Mouse (Mus musculus): ENCODE measurements around the gene 4933415F23Rik. TPM values are rescaled to one million over a fixed set of nuclear protein-coding genes. Genes with fewer than 3 reads are reported as not detected.
A peak's percentile ranks its signal among the peaks of the same experiment; 100 is the strongest.

4933415F23Rik gene
- total RNA-seq (2017), result not detected in 2 replicates

DNA sequence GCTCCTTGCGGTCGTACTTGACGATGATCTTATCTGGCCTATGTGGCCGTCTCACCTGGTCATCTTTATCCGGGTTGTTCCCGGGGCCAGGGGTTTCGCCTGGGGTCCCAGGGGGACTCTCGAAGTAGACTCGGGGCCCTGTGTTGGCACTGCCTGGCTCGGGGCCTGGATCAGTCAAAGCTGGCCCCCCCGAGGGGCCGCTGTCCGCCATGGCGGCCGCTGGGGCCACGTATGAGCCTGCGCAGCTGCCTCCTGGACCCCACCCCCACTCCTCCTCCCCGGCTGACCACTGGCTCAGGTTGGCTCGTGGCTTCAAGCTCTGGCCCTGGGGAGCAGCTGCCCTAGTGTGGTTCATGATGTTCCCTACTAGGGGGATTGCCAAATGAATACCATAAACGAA lies at the start of gene 4933415F23Rik:
TSS of gene 4933415F23Rik (minus strand) at position 233 of the 400 bp plus-strand sequence.
- no peak for ATAC-seq (replicated peaks; ENCODE audit: low read depth, poor library complexity, severe bottlenecking)

DNA sequence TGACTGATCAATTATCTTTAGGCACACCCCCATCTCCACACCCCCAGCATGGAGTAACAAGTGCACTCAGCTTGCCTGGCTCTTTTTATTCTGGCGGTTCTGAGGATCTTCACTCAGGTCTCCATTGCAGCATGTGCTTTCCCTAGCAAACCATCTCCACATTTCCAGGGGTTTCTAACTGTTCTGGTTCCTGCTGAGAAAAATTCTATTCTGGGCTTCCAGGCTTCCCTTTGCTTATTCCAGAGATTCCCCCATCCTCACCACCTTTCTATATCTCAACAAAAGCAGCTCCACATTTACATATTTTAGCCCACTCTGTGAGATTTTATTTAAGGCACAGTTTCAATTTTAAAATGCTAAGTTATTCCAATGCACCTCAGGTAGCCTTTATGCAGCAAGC lies 49.7 kb upstream of the 4933415F23Rik start:
- no peak for ATAC-seq (replicated peaks; ENCODE audit: low read depth, poor library complexity, severe bottlenecking)

DNA sequence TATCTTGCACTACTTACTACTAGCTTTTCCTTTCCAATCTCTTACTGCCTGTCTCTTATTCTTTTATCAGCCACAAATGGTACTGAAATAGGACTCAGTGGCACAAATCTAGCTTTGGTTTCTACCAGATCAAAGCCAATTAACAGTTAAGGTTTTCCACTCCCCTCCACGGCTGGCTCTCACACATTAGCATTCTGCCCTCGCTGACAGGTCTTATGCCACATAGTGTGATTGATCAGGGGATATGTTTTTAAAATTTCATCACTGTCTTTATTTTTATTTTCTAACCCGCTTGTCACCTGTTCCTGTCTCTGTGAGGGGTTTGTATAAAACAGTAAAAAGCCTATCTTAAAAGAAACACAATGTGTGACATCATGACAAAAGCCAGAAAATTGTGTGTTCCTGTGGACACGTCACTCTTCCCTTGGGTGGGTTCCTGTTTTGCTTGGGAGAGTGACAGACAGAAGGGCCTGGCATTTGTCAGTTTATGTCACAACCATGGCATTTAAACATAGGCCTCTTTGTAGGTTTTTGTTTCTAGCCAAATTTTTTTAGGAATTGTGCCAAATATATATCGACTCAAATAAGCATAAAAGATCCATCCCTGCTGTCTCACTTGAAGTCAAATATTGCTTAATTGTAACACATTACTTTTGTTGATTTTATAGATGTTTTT lies 44.3 kb upstream of the 4933415F23Rik start:
- ATAC-seq (replicated peaks; ENCODE audit: low read depth, poor library complexity, severe bottlenecking), result no peak

DNA sequence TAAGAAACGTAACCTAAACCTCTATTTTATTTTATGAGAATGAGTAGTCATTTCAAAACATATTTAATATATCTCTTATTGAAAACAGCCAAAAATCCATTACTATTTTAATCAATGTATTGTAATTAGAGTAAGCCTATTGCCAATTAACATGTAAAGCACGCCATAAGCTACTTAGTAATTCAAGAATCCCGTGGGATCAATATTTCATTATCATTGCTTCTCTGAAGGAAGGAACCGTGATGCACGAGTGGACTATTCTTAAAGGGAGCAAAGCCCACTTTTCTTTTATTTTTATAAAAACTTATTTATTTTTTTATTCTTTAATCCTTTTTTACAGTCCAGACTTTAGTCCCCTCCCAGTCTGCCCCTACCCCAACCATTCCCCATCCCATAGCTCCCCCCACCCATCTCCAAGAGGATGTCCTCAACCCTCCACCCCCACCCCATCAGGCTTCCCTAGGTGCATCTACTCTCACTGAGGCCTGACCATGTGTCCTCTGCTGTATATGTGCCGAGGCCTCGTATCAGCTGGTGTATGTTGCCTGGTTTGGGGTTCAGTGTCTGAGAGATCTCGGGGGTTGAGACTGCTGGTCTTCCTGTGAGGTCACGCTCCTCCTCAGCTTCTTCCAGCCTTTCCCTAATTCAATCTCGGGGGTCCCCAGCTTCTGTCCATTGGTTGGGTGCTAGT lies 39.2 kb upstream of the 4933415F23Rik start:
- ATAC-seq (replicated peaks; ENCODE audit: low read depth, poor library complexity, severe bottlenecking), result no peak

DNA sequence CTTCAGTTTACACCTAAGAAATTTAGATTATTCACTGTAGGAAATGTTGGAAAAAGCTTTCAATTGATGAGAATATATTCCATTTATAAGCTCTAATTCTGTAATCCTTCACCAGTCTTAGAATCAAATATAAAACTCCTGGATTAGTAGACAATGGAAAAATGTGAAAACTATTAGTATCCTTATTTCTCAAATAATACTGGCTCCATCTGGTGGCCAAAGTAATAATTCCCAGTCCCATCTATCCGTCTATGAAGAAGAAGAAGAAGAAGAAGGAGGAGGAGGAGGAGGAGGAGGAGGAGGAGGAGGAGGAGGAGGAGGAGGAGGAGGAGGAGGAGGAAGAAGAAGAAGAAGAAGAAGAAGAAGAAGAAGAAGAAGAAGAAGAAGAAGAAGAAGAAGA lies 38.5 kb upstream of the 4933415F23Rik start:
- 0 out of 2 replicates have a peak, but pooled peaks have one; percentile 42 for ATAC-seq (replicated peaks; ENCODE audit: low read depth, poor library complexity, severe bottlenecking)

DNA sequence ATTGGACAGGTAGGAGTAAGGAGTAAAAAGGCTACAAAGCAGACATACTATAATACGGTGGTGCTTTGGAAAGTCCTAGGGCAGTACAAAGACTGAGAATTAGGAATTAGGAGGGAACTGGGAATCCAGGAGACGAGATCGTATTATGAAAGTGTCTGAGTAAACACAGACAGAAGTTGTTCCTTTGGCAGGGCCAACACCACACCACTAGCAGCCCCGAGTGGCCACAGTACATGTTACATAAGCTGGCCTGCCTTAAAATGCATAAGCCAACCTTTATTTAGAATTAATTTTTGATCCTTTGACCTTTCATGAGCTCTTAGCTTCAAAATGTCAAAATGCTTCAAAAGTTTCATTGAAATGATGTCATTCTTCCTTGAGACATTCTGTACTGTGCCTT lies 18.8 kb upstream of the 4933415F23Rik start:
- ATAC-seq (replicated peaks; ENCODE audit: low read depth, poor library complexity, severe bottlenecking), result no peak

DNA sequence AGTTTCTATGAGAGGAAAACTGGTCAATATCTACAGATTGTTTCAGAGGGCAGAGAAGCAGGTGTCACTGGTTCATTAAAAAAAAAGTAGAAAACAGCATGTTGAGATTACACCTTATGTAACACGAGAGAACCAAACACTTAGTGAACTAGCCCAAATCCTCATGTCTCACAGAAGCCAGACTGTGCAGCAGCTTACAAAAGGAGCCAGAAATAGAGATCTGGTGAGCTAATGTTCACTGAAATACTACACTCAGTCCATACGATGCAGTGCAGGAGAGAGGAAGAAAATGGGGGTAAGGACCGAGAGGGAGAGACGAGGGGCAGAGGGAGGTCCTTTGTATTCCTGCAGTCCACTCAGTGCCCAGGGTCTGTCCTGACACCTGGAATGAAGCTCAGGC lies 17.4 kb upstream of the 4933415F23Rik start:
- no peak for ATAC-seq (replicated peaks; ENCODE audit: low read depth, poor library complexity, severe bottlenecking)

DNA sequence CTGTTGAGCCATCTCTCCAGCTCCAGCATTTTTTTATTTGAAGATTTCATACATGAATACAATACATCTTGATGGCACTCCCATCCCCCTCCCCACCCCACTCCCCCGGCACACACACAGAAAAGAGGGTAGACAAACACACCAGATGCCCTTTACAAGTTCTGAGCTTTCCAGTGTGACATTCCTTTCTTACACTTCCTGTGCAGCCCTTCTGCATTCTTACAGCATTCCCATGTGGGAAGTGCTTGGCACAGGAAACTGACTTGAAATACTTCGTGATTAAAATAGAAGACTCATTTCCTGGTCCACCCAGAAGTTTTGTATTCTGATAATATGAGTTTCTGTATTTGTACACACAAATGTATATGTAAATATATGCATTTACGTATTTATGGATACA lies 15.4 kb upstream of the 4933415F23Rik start:
- no peak for ATAC-seq (replicated peaks; ENCODE audit: low read depth, poor library complexity, severe bottlenecking)

DNA sequence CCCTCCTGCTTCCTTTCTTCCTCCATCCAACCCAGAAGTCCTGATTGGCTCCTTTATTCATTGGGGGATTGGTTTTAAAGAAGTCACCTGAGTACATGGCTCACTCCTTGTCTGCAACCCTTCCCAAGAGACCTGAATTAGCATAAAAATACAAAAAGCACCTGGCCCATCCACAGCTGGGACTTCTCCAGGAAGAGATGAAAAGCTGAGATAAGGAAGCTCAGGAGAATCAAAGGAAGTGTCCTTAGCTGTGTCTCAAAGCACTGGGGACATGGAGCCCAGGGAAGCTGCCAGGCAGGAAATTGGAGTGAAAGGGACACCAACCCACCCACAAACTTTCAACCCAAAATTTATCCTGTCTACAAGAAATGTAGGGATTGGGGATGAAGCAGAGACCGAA lies 7.1 kb upstream of the 4933415F23Rik start:
- ATAC-seq (replicated peaks; ENCODE audit: low read depth, poor library complexity, severe bottlenecking), result no peak

DNA sequence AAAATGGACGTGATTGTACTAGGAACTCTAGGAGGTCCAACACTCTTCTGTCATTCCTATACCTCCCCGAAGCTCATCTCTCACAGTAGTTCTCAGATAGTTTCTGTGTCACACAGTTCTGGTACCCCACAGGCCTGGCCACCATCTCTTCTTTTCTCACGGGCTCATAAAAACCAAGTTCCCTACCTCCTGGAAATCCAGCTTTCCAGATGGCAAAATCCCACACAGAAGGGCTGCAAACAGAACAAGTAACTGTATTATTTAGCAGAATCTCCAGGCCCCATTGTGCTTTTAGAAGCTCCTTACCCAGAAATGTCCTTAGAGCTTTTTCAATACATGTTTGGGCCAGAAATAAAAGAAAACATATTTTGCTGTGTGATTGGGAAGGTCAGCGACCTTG lies 828 bp upstream of the 4933415F23Rik start:
- no peak for ATAC-seq (replicated peaks; ENCODE audit: low read depth, poor library complexity, severe bottlenecking)

DNA sequence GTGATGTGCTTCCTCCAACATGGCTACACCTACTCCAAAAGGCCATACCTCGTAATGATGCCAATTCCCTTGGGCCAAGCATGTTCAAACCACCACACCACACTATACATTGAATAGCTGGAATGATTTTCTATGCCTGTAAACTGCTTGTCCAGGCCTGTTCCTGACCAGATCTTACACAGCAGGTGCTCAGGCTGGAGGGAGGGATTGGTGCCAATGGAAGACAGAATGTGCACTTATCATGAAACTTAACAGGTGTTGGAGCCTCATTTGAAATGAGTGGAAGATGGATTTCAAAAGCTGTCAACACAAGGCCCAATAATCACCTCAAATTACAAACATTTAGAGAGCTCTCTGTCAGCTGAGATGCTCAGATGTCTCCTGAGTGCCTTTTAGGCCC lies 2.3 kb downstream of the 4933415F23Rik start:
- no peak for ATAC-seq (replicated peaks; ENCODE audit: low read depth, poor library complexity, severe bottlenecking)

DNA sequence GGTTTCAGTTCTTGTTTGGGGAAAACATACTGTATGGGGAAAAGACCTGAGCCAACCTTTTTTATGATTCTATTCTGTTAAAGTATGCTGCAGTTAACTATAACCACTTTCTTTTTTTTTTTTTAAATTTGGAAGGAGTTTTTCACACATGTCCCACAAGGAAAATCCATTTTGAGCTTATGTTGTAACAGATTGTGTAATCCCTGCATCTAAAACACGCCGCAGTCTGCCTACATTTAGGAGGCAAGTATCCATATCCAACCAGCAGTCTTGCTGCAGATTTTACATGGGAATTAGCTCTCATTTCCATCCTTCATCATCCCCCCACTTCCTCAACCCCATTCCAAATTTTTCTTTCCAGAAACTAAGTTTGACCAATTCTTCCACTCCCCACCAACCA lies 3.6 kb downstream of the 4933415F23Rik start:
- no peak for ATAC-seq (replicated peaks; ENCODE audit: low read depth, poor library complexity, severe bottlenecking)

DNA sequence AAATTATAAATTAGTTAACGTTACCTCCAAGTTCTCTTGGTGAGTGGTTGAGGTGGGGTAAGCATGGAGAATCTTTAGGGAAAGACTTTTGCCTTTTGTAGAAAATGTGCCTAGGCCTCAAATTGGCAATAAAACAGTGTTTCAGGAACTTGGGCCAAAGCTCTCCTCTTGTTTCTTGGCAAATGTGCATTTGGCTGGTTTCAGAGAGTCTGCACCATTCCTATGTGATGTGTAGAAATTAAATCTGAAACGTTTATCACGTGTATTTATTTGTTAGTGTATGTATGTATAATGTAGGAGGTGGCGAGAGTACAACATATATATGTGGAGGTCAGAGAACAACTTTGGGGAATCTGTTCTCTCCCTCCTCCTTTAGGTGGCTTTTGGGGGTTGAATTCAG lies 4.1 kb downstream of the 4933415F23Rik start:
- no peak for ATAC-seq (replicated peaks; ENCODE audit: low read depth, poor library complexity, severe bottlenecking)

DNA sequence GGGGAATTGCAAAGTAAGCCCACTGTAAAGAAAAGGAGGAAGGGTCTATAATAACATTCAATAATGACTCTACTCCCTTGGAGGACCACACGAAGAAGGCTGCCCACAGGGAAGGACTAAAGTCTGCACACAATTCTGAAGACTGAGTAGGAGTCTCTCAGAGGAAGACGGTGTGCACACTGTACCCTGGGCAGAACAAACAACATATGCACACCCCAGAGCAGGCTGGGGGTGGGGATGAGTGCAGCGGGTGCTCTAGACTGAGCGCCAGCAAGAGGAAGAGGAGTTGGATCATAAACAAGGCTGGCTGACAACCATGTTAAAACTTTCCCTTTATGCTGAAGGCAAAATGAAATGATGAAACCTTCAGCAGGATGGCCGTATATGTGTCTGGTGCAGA lies 34.3 kb downstream of the 4933415F23Rik start:
- no peak for ATAC-seq (replicated peaks; ENCODE audit: low read depth, poor library complexity, severe bottlenecking)

DNA sequence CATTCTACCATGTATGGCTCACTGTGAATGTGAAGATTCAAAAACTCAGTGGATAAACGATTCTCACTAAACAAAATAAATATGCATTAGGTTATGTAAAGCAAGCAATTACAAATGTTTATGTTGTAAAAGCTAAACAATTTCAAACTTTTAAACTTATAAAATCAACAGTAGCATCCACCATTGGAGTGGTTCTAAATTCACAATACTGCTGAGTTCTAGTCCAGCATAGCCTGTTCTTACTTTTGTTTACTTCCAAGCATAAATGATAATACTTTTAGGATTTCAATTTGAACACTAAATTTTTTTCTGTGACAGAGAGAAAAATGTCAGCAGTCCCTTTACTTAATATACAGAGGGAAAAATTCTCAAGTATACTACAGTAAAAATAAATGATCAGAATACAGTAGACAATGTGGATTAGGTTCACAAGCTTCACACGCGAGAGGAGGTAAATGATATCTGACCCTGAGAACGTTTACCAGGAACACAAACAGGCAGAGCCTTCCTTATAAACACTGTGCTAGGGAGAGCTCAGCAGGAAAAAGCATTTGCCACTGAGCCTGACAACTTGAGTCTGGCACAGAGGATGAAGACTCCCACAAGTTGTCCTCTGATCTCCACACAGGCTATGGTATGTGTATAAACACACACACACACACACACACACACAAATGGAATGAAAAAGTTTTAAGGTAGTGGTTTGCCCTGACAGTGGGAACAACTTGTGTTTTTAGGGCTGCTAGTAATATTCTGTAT lies 37.2 kb downstream of the 4933415F23Rik start:
- no peak for ATAC-seq (replicated peaks; ENCODE audit: low read depth, poor library complexity, severe bottlenecking)

DNA sequence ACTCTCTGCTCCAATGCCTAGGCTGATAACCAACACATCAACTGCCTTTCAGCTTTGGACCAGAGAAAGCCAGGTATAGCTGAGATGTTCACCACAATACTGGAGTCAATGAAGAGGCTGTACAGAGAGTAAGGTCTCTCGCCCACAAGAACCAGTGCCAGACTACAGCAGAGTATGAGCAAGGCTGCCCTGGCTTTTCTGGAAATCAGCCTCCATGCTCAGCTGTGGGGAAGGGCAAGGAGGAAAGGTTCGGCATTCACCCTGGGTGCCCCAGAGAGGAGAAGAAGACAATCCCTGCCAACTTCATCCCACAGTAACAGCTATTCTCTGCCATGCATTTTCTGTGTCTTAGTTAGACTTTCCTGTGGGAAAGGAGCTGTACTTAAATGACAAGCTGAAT lies 38.1 kb downstream of the 4933415F23Rik start:
- no peak for ATAC-seq (replicated peaks; ENCODE audit: low read depth, poor library complexity, severe bottlenecking)

DNA sequence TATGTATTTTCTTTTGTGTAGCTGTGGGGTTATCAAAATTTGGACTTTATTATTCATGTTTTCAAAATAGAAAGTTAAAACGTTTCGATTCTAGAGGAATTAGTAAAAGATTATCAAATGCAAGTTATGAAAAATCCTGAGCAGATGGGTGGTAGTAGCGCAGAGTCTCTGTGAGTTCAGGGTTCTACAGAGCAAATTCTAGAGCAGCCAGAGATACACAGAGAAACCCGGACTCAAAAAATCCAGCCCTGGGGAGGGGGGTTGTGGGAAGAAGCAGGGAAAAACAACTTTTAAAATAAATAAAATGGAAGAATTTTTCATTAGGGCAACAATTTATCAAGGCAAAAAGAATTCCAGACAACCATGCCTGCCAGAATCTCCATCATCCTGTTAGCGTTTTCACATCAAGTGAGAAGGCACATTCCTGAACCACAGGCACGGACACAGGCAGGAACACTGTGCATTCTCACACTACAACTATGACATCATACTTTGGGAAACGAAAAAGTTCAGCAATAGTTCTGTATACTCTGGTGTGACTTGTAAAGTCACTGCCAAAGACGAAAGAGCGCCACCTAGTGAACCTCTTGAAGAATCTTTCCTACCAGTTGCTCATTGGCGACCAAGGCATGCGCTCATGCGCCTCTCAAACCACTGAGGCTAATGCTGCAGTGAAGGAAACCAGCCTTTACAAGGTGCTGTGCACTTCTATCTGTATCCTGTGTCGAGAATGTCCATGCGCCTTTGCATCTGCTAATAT lies 40.3 kb downstream of the 4933415F23Rik start:
- peak; percentile 54; the same call in 1 of the 2 replicates for ATAC-seq (replicated peaks; ENCODE audit: low read depth, poor library complexity, severe bottlenecking)

DNA sequence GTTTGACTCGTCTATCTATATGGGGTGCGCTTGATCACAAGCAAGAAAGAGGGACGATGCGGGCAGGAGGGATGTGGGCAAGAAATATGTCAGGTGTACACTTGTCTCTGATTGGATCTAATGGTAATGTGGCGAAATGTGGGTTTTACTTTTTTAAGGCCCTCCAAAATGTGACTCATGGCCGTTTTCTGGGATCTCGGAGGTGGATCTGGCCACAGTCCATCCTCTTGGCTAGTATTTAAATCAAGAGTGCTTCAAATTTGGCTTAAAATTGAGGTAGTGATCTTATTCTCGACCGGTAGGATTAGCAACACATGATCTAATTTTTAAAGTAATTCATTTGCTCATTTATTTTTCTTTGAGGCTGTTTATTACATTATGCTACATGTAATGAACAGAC lies 42.0 kb downstream of the 4933415F23Rik start:
- ATAC-seq (replicated peaks; ENCODE audit: low read depth, poor library complexity, severe bottlenecking), result no peak

Measured in common myeloid progenitor, adult 5-6 weeks (primary cell).